Mouse (Mus musculus) midbrain, embryonic 12.5 days (tissue): Measurements from ENCODE around the gene Prl2b1. TPM values are rescaled to one million over a fixed set of nuclear protein-coding genes. Genes with fewer than 3 reads are reported as not detected.

Source experiments
- ATAC-seq: fragments of 200-750 bp; cut with Nextera tagmentation; 2 replicates; pipeline ENCODE4 v1.8.0; 2017; ENCODE audit warnings: low read depth, moderate TSS enrichment, moderate library complexity; ENCODE audit not compliant: low FRiP score
- H3K27ac ChIP-seq: fragments of 300-500 bp; sonication (generic); replicated peaks from 2 replicates; pipeline ENCODE4 v1.5.1; 2016; ENCODE audit warnings: mild to moderate bottlenecking
- H3K27me3 ChIP-seq: fragments of 300-500 bp; sonication (generic); 2 replicates; pipeline ENCODE4 v1.6.1; 2016; ENCODE audit warnings: mild to moderate bottlenecking
- H3K36me3 ChIP-seq: fragments of 300-500 bp; sonication (generic); 2 replicates; pipeline ENCODE4 v1.6.1; 2016
- H3K4me1 ChIP-seq: fragments of 300-500 bp; sonication (generic); 2 replicates; pipeline ENCODE4 v1.6.1; 2016
- H3K4me2 ChIP-seq: fragments of 300-500 bp; sonication (generic); replicated peaks from 2 replicates; pipeline ENCODE4 v1.6.1; 2016; ENCODE audit warnings: mild to moderate bottlenecking, moderate library complexity
- H3K4me3 ChIP-seq: fragments of 300-500 bp; sonication (generic); 2 replicates; pipeline ENCODE4 v1.5.1; 2016; ENCODE audit warnings: mild to moderate bottlenecking
- H3K9ac ChIP-seq: fragments of 300-500 bp; sonication (generic); replicated peaks from 2 replicates; pipeline ENCODE4 v1.6.1; 2016; ENCODE audit warnings: mild to moderate bottlenecking, moderate library complexity
- H3K9me3 ChIP-seq: fragments of 300-500 bp; sonication (generic); 2 replicates; pipeline ENCODE4 v1.6.1; 2016; ENCODE audit warnings: mild to moderate bottlenecking
- WGBS: fragments of 180-500 bp; shearing (Covaris S2); methylation state at CpG from one replicate; pipeline ENCODE4 v1.1.7; 2016; 5-methylcytosine and 5-hydroxymethylcytosine counted together
- polyA plus RNA-seq: library from polyadenylated mRNA; unstranded; fragments of >200 nt; fragmentation: Nextera tagmentation; extraction: Ambion mirVana; gene quantifications from 2 replicates; pipeline ENCODE4 v1.2.1, GENCODE M21; 2016

Prl2b1 gene
- polyA plus RNA-seq, result not detected in 2 replicates

GRCm38 (mm10) chr13:27390746-27391145 lies at the start of gene Prl2b1:
TSS of gene Prl2b1 (minus strand) at chr13:27390846.
- Histone ChIP-seq H3K4me2 (no peak within 1 kb of the TSS), H3K4me3 (no peak within 1 kb of the TSS), H3K27ac (no peak within 1 kb of the TSS), H3K27me3 (no peaks in the 10 kb centered on the region), H3K4me1 (no peaks in the 10 kb centered on the region), H3K9ac (no peak within 1 kb of the TSS), H3K36me3 (no peaks in the 10 kb centered on the region), H3K9me3 (no peaks in the 10 kb centered on the region)
- no peak for ATAC-seq
- 86% methylated on average over 6 of the region's 6 CpGs for WGBS

- H3K27ac ChIP-seq, result no peak within 1 kb of the TSS
- no peaks in the 10 kb centered on the region for H3K27me3 ChIP-seq
- no peak for ATAC-seq
- 86% methylated on average over 3 of the region's 3 CpGs for WGBS
- no peak within 1 kb of the TSS for H3K4me3 ChIP-seq
- H3K9me3 ChIP-seq, result no peaks in the 10 kb centered on the region
- H3K9ac ChIP-seq, result no peak within 1 kb of the TSS
- H3K36me3 ChIP-seq, result no peaks in the 10 kb centered on the region
- no peak within 1 kb of the TSS for H3K4me2 ChIP-seq
- H3K4me1 ChIP-seq, result no peaks in the 10 kb centered on the region
These were observed 47.9 kb upstream of the Prl2b1 start, which contains the start of gene Prl8a6 for GRCm38 (mm10) chr13:27438588-27438987. TSS of gene Prl8a6 (minus strand) at chr13:27438688.

- Histone ChIP-seq H3K4me2 (no peak overlapping the region), H3K9me3 (no peaks in the 10 kb centered on the region), H3K36me3 (no peaks in the 10 kb centered on the region), H3K27me3 (no peaks in the 10 kb centered on the region), H3K4me1 (no peaks in the 10 kb centered on the region), H3K9ac (no peak overlapping the region), H3K27ac (no peak overlapping the region), H3K4me3 (no peak overlapping the region)
- ATAC-seq, result no peak
- 91% methylated on average over 1 of the region's 1 CpGs for WGBS
These were observed 42.5 kb upstream of the Prl2b1 start for GRCm38 (mm10) chr13:27433159-27433558.

GRCm38 (mm10) chr13:27413640-27414039 lies 23.0 kb upstream of the Prl2b1 start:
- no peaks in the 10 kb centered on the region for H3K27me3 ChIP-seq
- H3K9me3 ChIP-seq, result no peaks in the 10 kb centered on the region
- H3K4me1 ChIP-seq, result no peaks in the 10 kb centered on the region
- H3K4me3 ChIP-seq, result no peak overlapping the region
- no peaks in the 10 kb centered on the region for H3K36me3 ChIP-seq
- H3K9ac ChIP-seq, result no peak overlapping the region
- H3K4me2 ChIP-seq, result no peak overlapping the region
- no peak overlapping the region for H3K27ac ChIP-seq
- no peak for ATAC-seq

GRCm38 (mm10) chr13:27399061-27399724 lies 8.5 kb upstream of the Prl2b1 start:
- Histone ChIP-seq H3K27me3 (no peaks in the 10 kb centered on the region), H3K4me1 (no peaks in the 10 kb centered on the region), H3K9me3 (no peaks in the 10 kb centered on the region), H3K4me2 (no peak overlapping the region), H3K36me3 (no peaks in the 10 kb centered on the region), H3K4me3 (no peak overlapping the region), H3K9ac (no peak overlapping the region), H3K27ac (no peak overlapping the region)
- 83% methylated on average over 7 of the region's 7 CpGs for WGBS
- ATAC-seq, result peak; percentile 60; the same call in 1 of the 2 replicates

GRCm38 (mm10) chr13:27345373-27345772 lies 45.3 kb downstream of the Prl2b1 start, which contains the start of gene Prl8a2:
TSS of gene Prl8a2 (plus strand) at chr13:27345673.
- Histone ChIP-seq H3K4me2 (no peak within 1 kb of the TSS), H3K9ac (no peak within 1 kb of the TSS), H3K27me3 (no peaks in the 10 kb centered on the region), H3K9me3 (no peaks in the 10 kb centered on the region), H3K4me1 (no peaks in the 10 kb centered on the region), H3K4me3 (no peak within 1 kb of the TSS), H3K27ac (no peak within 1 kb of the TSS), H3K36me3 (no peaks in the 10 kb centered on the region)
- no peak for ATAC-seq
- WGBS, result 83% methylated on average over 2 of the region's 2 CpGs

- 85% methylated on average over 3 of the region's 3 CpGs for WGBS
- Histone ChIP-seq H3K27me3 (no peaks in the 10 kb centered on the region), H3K4me3 (no peak overlapping the region), H3K4me1 (no peaks in the 10 kb centered on the region), H3K27ac (no peak overlapping the region), H3K9me3 (no peaks in the 10 kb centered on the region), H3K9ac (no peak overlapping the region), H3K4me2 (no peak overlapping the region), H3K36me3 (no peaks in the 10 kb centered on the region)
- ATAC-seq, result no peak
These were observed 47.8 kb downstream of the Prl2b1 start for GRCm38 (mm10) chr13:27342733-27343275.

- no peaks in the 10 kb centered on the region for H3K36me3 ChIP-seq
- no peak overlapping the region for H3K4me2 ChIP-seq
- H3K27ac ChIP-seq, result no peak overlapping the region
- H3K27me3 ChIP-seq, result no peaks in the 10 kb centered on the region
- no peaks in the 10 kb centered on the region for H3K9me3 ChIP-seq
- no peak overlapping the region for H3K4me3 ChIP-seq
- no peak overlapping the region for H3K9ac ChIP-seq
- WGBS, result 73% methylated on average over 1 of the region's 1 CpGs
- no peaks in the 10 kb centered on the region for H3K4me1 ChIP-seq
- ATAC-seq, result peak; percentile 85
These were observed 55.7 kb downstream of the Prl2b1 start for GRCm38 (mm10) chr13:27334989-27335388.

Other genes with a start within 250 kb of the Prl2b1 start
- gene Prl3d3, start 234.1 kb downstream of the Prl2b1 start, polyA plus RNA-seq, result not detected in 2 replicates
- not detected in 2 replicates for gene Prl3c1, start 194.2 kb downstream of the Prl2b1 start, polyA plus RNA-seq
- 0.59 TPM in 1 of 2 replicates, not detected in the other for gene Prl3b1, start 149.0 kb downstream of the Prl2b1 start, polyA plus RNA-seq
- not detected in 2 replicates for gene Prl3a1, start 131.4 kb downstream of the Prl2b1 start, polyA plus RNA-seq
- not detected in 2 replicates for gene Prl6a1, start 78.2 kb downstream of the Prl2b1 start, polyA plus RNA-seq
- not detected in 2 replicates for gene Prl8a2, start 45.2 kb downstream of the Prl2b1 start, polyA plus RNA-seq
- not detected in 2 replicates for gene Prl8a6, start 47.8 kb upstream of the Prl2b1 start, polyA plus RNA-seq
- not detected in 2 replicates for gene Prl8a8, start 122.4 kb upstream of the Prl2b1 start, polyA plus RNA-seq
- gene Prl8a9, start 173.8 kb upstream of the Prl2b1 start, polyA plus RNA-seq, result not detected in 2 replicates
- not detected in 2 replicates for gene Prl8a1, start 191.3 kb upstream of the Prl2b1 start, polyA plus RNA-seq
- gene Prl7b1, start 219.7 kb upstream of the Prl2b1 start, polyA plus RNA-seq, result not detected in 2 replicates